Mouse (Mus musculus): ENCODE measurements around the gene Olfr224.
"Not testable (repeated sequence)": the region's sequence is repeated elsewhere in the genome, so short reads cannot be mapped to it uniquely, and the experiment has no call there.

The Olfr224 gene

DNA sequence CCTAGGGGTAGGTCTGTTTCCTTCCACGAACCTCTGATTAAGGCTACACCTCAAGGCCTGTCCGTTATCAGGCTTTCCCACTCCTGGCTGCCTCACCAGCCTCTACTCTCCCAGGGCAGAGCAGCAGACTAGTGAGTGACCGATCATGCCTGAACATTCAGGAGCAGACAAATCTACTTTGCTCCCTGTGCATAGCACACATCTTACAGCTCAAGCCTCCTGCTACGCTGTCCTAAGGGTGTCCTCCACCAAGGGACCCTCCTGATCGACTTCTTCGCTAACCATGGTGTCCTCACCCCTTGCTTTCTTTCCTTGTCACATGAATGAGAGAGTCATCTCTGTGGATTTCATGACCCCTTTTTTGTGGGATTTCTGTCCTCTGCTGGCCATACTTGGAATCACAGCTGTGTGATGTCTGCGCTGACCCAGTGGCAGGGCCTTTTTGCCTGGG lies 17.6 kb upstream of the Olfr224 start:
- H3K36me3 ChIP-seq (ENCODE audit: control insufficient read depth, insufficient read depth, low read length, poor library complexity, severe bottlenecking) = no peaks in the 10 kb centered on the region
- peak; percentile 11 for DNase-seq (ENCODE audit: low read depth, low spot score)
- H3K27me3 ChIP-seq (ENCODE audit: control insufficient read depth, insufficient read depth, low read length, poor library complexity, severe bottlenecking) = no peaks in the 10 kb centered on the region

DNA sequence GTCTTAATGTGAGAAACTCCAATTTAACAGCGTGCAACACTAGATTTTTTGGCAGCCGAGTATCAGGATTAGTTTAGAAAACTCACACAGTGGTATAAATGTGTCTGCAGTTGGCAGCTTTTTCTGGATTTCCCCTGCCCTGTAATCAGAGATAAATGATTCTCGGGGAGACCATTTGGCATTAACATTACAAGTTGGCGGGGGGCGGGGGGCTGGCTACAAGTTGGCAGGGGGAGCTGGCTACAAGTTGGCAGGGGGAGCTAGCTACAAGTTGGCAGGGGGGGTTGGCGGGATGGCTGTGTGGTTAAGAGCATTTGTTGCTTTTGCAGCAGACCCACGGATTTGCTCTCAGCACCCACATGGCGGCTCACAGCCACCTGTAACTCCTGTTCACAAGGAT lies 8.3 kb upstream of the Olfr224 start:
- Histone ChIP-seq H3K27me3 (ENCODE audit: control insufficient read depth, insufficient read depth, low read length, poor library complexity, severe bottlenecking) (no peaks in the 10 kb centered on the region), H3K36me3 (ENCODE audit: control insufficient read depth, insufficient read depth, low read length, poor library complexity, severe bottlenecking) (no peaks in the 10 kb centered on the region)
- DNase-seq (ENCODE audit: low read depth, low spot score) = no peak

DNA sequence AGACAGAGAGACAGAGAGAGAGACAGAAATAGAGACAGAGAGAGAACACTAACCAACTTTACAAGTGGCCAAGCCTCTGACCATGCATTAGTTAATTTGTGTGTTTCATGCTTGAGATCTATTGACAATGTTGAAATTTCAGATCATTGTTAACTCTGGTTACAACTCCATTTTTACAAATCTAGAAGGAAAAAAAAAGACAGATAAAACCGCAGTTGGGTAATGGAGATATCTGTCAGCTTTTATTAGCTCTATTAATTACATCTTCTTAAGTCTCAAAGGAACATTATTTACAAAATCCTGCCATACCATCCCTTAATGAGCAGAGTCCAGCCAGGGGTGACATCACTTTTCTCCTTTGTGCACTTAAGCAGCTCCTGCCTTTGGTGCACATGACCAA lies 7.1 kb upstream of the Olfr224 start, which contains the start of gene Olfr325:
Olfr325 (plus strand) TSS at position 301 of the 400 bp plus-strand sequence.
- H3K36me3 ChIP-seq (ENCODE audit: control insufficient read depth, insufficient read depth, low read length, poor library complexity, severe bottlenecking) = no peaks in the 10 kb centered on the region

DNA sequence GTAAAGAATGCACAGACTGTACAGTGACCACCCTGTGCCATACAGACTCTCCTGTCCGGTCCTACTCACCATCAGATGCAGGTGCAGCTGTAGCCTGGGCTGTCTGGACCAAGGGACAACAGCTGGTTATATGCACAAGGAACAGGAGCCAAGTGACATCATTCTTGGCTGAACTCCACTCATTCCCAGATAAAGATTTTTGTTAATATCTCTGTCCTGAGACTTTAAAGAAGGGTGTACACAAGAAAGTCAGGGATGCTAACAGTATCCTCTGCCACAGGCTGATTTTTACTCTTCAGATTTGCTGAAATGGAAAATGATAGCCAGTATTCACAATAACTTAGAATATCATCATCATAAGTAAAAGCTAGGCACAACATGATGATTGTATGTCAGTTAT lies 14.8 kb downstream of the Olfr224 start, which contains the start of gene Olfr328:
Olfr328 (minus strand) TSS at position 101 of the 400 bp plus-strand sequence.
- DNase-seq (ENCODE audit: low read depth, low spot score) = no peak
- Histone ChIP-seq H3K27me3 (ENCODE audit: control insufficient read depth, insufficient read depth, low read length, poor library complexity, severe bottlenecking) (no peaks in the 10 kb centered on the region), H3K36me3 (ENCODE audit: control insufficient read depth, insufficient read depth, low read length, poor library complexity, severe bottlenecking) (no peaks in the 10 kb centered on the region)

More for the DNA sequence above, 7.1 kb upstream of the Olfr224 start, which contains the start of gene Olfr325:
- H3K27me3 ChIP-seq (ENCODE audit: control insufficient read depth, insufficient read depth, low read length, poor library complexity, severe bottlenecking) = no peaks in the 10 kb centered on the region
- DNase-seq (ENCODE audit: low read depth, low spot score) = no peak

DNA sequence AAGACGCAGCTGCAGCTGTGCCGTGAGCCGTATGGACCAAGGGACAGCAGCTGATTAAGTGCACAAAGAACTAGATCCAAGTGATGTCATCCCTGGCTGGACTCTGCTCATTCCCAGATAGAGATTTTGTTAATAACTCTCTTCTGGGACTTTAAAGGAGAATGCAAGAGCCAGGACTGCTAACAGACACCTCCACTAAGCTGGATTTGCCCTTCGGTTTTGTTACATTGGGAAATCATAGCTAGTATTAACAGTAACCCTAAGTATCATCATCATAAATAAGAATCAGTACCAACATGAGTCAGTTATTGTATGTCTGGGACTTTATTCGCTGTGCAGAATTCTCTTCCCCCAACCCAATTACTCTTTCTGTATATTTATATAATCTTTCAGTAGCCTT lies 24.0 kb downstream of the Olfr224 start, which contains the start of gene Olfr329-ps:
Olfr329-ps (minus strand) TSS at position 101 of the 400 bp plus-strand sequence.
- no peaks in the 10 kb centered on the region for H3K27me3 ChIP-seq (ENCODE audit: control insufficient read depth, insufficient read depth, low read length, poor library complexity, severe bottlenecking)
- H3K36me3 ChIP-seq (ENCODE audit: control insufficient read depth, insufficient read depth, low read length, poor library complexity, severe bottlenecking) = no peaks in the 10 kb centered on the region
- DNase-seq (ENCODE audit: low read depth, low spot score) = no peak

DNA sequence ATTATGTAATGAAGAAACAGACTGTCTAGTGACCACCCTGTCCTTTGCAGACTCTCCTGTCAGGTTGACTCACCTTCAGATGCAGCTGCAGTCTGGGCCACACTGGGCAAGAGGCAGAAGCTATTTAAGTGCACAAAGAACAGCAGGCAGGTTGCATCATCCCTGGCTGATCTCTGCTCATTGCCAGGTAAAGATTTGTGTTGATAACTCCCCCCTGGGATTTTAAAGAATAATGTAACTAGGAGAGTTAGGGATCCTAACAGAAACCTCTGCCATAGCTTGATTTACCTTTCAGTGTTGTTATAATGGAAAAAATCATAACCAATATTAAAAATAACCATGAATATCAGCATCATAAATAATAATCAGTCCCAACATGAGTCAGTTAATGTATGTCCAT lies 35.6 kb downstream of the Olfr224 start, which contains the start of gene Olfr330:
Olfr330 (minus strand) TSS at position 101 of the 400 bp plus-strand sequence.
- not testable (repeated sequence) for H3K27me3 ChIP-seq (ENCODE audit: control insufficient read depth, insufficient read depth, low read length, poor library complexity, severe bottlenecking); DNase-seq (ENCODE audit: low read depth, low spot score); H3K36me3 ChIP-seq (ENCODE audit: control insufficient read depth, insufficient read depth, low read length, poor library complexity, severe bottlenecking)

DNA sequence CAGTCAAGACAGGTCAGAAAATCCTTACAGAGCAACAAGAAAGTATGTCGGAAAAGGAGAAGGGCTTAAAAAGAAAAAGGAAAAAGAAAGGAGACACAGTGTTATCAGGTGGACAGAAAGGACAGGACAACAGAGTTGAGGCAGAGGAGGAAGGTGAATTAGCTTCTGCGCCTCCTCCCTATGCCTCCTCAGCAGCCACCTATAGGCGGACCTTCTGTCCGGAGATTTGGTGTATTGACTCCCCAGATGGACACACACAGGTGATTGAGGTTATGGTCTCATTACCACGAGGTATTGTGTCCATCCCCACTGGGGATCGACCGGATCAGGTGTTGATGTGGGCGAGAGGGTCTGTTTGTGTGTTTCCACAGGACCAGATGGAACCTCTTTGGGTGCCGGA lies 50.6 kb downstream of the Olfr224 start:
- not testable (repeated sequence) for H3K36me3 ChIP-seq (ENCODE audit: control insufficient read depth, insufficient read depth, low read length, poor library complexity, severe bottlenecking); H3K27me3 ChIP-seq (ENCODE audit: control insufficient read depth, insufficient read depth, low read length, poor library complexity, severe bottlenecking); DNase-seq (ENCODE audit: low read depth, low spot score)

DNA sequence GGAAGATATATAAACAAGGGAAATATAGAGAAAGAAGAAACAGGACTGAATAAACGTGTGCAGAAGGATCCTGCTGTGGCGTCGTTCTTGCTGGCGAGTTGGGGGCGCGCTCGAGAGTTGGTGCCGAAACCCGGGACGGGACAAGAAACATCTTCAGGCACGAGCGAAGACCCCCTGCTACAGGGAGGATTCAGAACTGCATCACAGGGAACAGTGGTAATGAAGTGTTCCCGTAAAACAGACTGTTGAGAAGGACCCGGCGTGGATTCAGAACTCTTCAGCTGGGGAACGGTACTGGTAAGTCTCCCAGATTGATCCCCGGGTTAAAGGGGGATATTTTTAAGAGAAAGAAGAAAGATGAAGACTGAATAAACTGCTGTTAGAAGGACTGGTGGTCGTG lies 51.4 kb downstream of the Olfr224 start:
- not testable (repeated sequence) for DNase-seq (ENCODE audit: low read depth, low spot score); H3K27me3 ChIP-seq (ENCODE audit: control insufficient read depth, insufficient read depth, low read length, poor library complexity, severe bottlenecking); H3K36me3 ChIP-seq (ENCODE audit: control insufficient read depth, insufficient read depth, low read length, poor library complexity, severe bottlenecking)
